Mouse (Mus musculus) heart, embryonic 16.5 days (tissue): ENCODE measurements around the gene Epgn. TPM values are rescaled to one million over a fixed set of nuclear protein-coding genes. Genes with fewer than 3 reads are reported as not detected.

Experiments used
- ATAC-seq: fragments of 200-750 bp; cut with Nextera tagmentation; replicated peaks from 2 replicates; pipeline ENCODE4 v1.8.0; 2017; ENCODE audit warnings: moderate number of reproducible peaks; ENCODE audit not compliant: insufficient read depth, low FRiP score; ENCODE audit errors: extremely low read depth
- H3K27ac ChIP-seq: fragments of 300-500 bp; sonication (generic); 2 replicates; pipeline ENCODE4 v1.5.1; 2014; ENCODE audit warnings: mild to moderate bottlenecking, low read length, control low read depth, moderate library complexity
- H3K27me3 ChIP-seq: fragments of 300-500 bp; sonication (generic); 2 replicates; pipeline ENCODE4 v1.6.1; 2014; ENCODE audit warnings: low read length, mixed read lengths; ENCODE audit not compliant: control insufficient read depth, insufficient read depth
- H3K36me3 ChIP-seq: fragments of 300-500 bp; sonication (generic); 2 replicates; pipeline ENCODE4 v1.6.1; 2014; ENCODE audit not compliant: control insufficient read depth, insufficient read depth
- H3K4me1 ChIP-seq: fragments of 300-500 bp; sonication (generic); 2 replicates; pipeline ENCODE4 v1.6.1; 2014; ENCODE audit warnings: low read length, mixed read lengths; ENCODE audit not compliant: control insufficient read depth, insufficient read depth
- H3K4me2 ChIP-seq: fragments of 300-500 bp; sonication (generic); 2 replicates; pipeline ENCODE4 v1.6.1; 2014; ENCODE audit warnings: low read depth, mild to moderate bottlenecking, control low read depth, low read length
- H3K4me3 ChIP-seq: fragments of 300-500 bp; sonication (generic); 2 replicates; pipeline ENCODE4 v1.5.1; 2014; ENCODE audit warnings: mild to moderate bottlenecking, control low read depth, low read length
- H3K9ac ChIP-seq: fragments of 300-500 bp; sonication (generic); 2 replicates; pipeline ENCODE4 v1.6.1; 2014; ENCODE audit warnings: low read length, control low read depth
- H3K9me3 ChIP-seq: fragments of 300-500 bp; sonication (generic); replicated peaks from 2 replicates; pipeline ENCODE4 v1.6.1; 2016; ENCODE audit warnings: low read length; ENCODE audit not compliant: control insufficient read depth
- WGBS: fragments of 180-500 bp; shearing (Covaris S2); extraction: QIAGEN DNeasy Blood & Tissue Kit; methylation state at CpG from one replicate; pipeline ENCODE4 v1.1.7; 2014; 5-methylcytosine and 5-hydroxymethylcytosine counted together
- polyA plus RNA-seq: library from polyadenylated mRNA; unstranded; fragments of >200 nt; fragmentation: Nextera tagmentation; extraction: Ambion mirVana; gene quantifications from 2 replicates; pipeline ENCODE4 v1.2.1, GENCODE M21; 2015

Epgn gene
- 0.19 and 0.24 TPM in 2 replicates for polyA plus RNA-seq

- ATAC-seq, result no peak
- 81% methylated on average over 6 of the region's 6 CpGs for WGBS
- H3K4me1 ChIP-seq, result no peaks in the 10 kb centered on the region
- H3K36me3 ChIP-seq, result no peaks in the 10 kb centered on the region
- H3K9ac ChIP-seq, result no peak within 1 kb of the TSS
- no peak within 1 kb of the TSS for H3K4me2 ChIP-seq
- no peak within 1 kb of the TSS for H3K4me3 ChIP-seq
- no peak within 1 kb of the TSS for H3K27ac ChIP-seq
- H3K9me3 ChIP-seq, result no peaks in the 10 kb centered on the region
- H3K27me3 ChIP-seq, result no peaks in the 10 kb centered on the region; the same call in 1 of the 2 replicates
These were observed at the start of gene Epgn for GRCm38 (mm10) chr5:91027164-91027563. Gene Epgn, plus strand, starts transcription at chr5:91027464.

GRCm38 (mm10) chr5:90980297-90980696, 47.0 kb upstream of the Epgn start:
- WGBS, result 65% methylated on average over 7 of the region's 7 CpGs

GRCm38 (mm10) chr5:90987605-90988004, 39.7 kb upstream of the Epgn start:
- no peak overlapping the region for H3K9ac ChIP-seq
- no peak for ATAC-seq
- no peaks in the 10 kb centered on the region for H3K27me3 ChIP-seq
- H3K36me3 ChIP-seq, result no peaks in the 10 kb centered on the region
- WGBS, result 71% methylated on average over 5 of the region's 5 CpGs
- H3K4me3 ChIP-seq, result no peak overlapping the region
- H3K9me3 ChIP-seq, result no peaks in the 10 kb centered on the region
- no peak overlapping the region for H3K4me2 ChIP-seq
- H3K27ac ChIP-seq, result no peak overlapping the region
- H3K4me1 ChIP-seq, result no peaks in the 10 kb centered on the region

More at GRCm38 (mm10) chr5:90980297-90980696, 47.0 kb upstream of the Epgn start:
- H3K4me2 ChIP-seq, result no peak overlapping the region
- no peaks in the 10 kb centered on the region for H3K9me3 ChIP-seq
- H3K36me3 ChIP-seq, result no peaks in the 10 kb centered on the region
- no peak overlapping the region for H3K27ac ChIP-seq
- no peak for ATAC-seq
- H3K4me3 ChIP-seq, result no peak overlapping the region
- H3K9ac ChIP-seq, result no peak overlapping the region
- H3K4me1 ChIP-seq, result no peaks in the 10 kb centered on the region
- H3K27me3 ChIP-seq, result no peaks in the 10 kb centered on the region

- no peak for ATAC-seq
- no peak overlapping the region for H3K4me2 ChIP-seq
- H3K9me3 ChIP-seq, result no peaks in the 10 kb centered on the region
- H3K4me3 ChIP-seq, result no peak overlapping the region
- WGBS, result 78% methylated on average over 3 of the region's 3 CpGs
- H3K27ac ChIP-seq, result no peak overlapping the region
- no peaks in the 10 kb centered on the region for H3K4me1 ChIP-seq
- no peaks in the 10 kb centered on the region for H3K27me3 ChIP-seq
- no peak overlapping the region for H3K9ac ChIP-seq
- no peaks in the 10 kb centered on the region for H3K36me3 ChIP-seq
These were observed 39.1 kb upstream of the Epgn start for GRCm38 (mm10) chr5:90988149-90988548.

GRCm38 (mm10) chr5:90988592-90988991, 38.7 kb upstream of the Epgn start:
- Histone ChIP-seq H3K27me3 (no peaks in the 10 kb centered on the region), H3K36me3 (no peaks in the 10 kb centered on the region), H3K4me1 (no peaks in the 10 kb centered on the region), H3K4me3 (no peak overlapping the region), H3K4me2 (no peak overlapping the region), H3K9me3 (no peaks in the 10 kb centered on the region), H3K9ac (no peak overlapping the region), H3K27ac (no peak overlapping the region)
- ATAC-seq, result no peak
- 85% methylated on average over 4 of the region's 4 CpGs for WGBS

GRCm38 (mm10) chr5:90999942-91000341, 27.3 kb upstream of the Epgn start:
- H3K4me1 ChIP-seq, result no peaks in the 10 kb centered on the region
- no peaks in the 10 kb centered on the region for H3K9me3 ChIP-seq
- H3K27ac ChIP-seq, result no peak overlapping the region
- H3K4me3 ChIP-seq, result no peak overlapping the region
- no peak overlapping the region for H3K9ac ChIP-seq
- no peaks in the 10 kb centered on the region for H3K36me3 ChIP-seq
- no peaks in the 10 kb centered on the region for H3K27me3 ChIP-seq
- ATAC-seq, result no peak
- no peak overlapping the region for H3K4me2 ChIP-seq
- WGBS, result 91% methylated on average over 8 of the region's 8 CpGs

GRCm38 (mm10) chr5:91015216-91015615, 12.0 kb upstream of the Epgn start:
- Histone ChIP-seq H3K4me3 (no peak overlapping the region), H3K36me3 (no peaks in the 10 kb centered on the region), H3K27ac (no peak overlapping the region), H3K27me3 (no peaks in the 10 kb centered on the region), H3K4me1 (no peaks in the 10 kb centered on the region), H3K9ac (no peak overlapping the region), H3K4me2 (no peak overlapping the region), H3K9me3 (no peaks in the 10 kb centered on the region)
- no peak for ATAC-seq
- WGBS, result 49% methylated on average over 10 of the region's 10 CpGs

GRCm38 (mm10) chr5:91023114-91023513, 4.2 kb upstream of the Epgn start:
- Histone ChIP-seq H3K27ac (no peak overlapping the region), H3K9me3 (no peaks in the 10 kb centered on the region), H3K4me3 (no peak overlapping the region), H3K27me3 (no peaks in the 10 kb centered on the region), H3K4me1 (no peaks in the 10 kb centered on the region), H3K36me3 (no peaks in the 10 kb centered on the region), H3K9ac (no peak overlapping the region), H3K4me2 (no peak overlapping the region)
- WGBS, result 63% methylated on average over 8 of the region's 8 CpGs
- no peak for ATAC-seq

GRCm38 (mm10) chr5:91027840-91028239, 576 bp downstream of the Epgn start:
- no peak overlapping the region for H3K27ac ChIP-seq
- H3K27me3 ChIP-seq, result no peaks in the 10 kb centered on the region; the same call in 1 of the 2 replicates

More at GRCm38 (mm10) chr5:91027840-91028239, 576 bp downstream of the Epgn start:
- WGBS, result 34% methylated on average over 1 of the region's 1 CpGs
- no peak for ATAC-seq
- no peak overlapping the region for H3K9ac ChIP-seq
- no peaks in the 10 kb centered on the region for H3K36me3 ChIP-seq
- no peak overlapping the region for H3K4me3 ChIP-seq
- H3K4me2 ChIP-seq, result no peak overlapping the region
- no peaks in the 10 kb centered on the region for H3K9me3 ChIP-seq
- H3K4me1 ChIP-seq, result no peaks in the 10 kb centered on the region
